Mouse (Mus musculus): ENCODE data around the gene Synpo2. TPM values are rescaled to one million over a fixed set of nuclear protein-coding genes. Genes with fewer than 3 reads are reported as not detected.

Synpo2 gene
- total and polyA plus RNA-seq, 3 experiments, result 0.22 TPM; not detected in 2

- H3K4me1 ChIP-seq (ENCODE audit: insufficient read depth, low read depth, low read length), result no peaks in the 10 kb centered on the region
- no peaks in the 10 kb centered on the region for H3K27me3 ChIP-seq (ENCODE audit: insufficient read depth, low read length)
- no peak for ATAC-seq (ENCODE audit: extremely low read depth, insufficient number of reproducible peaks, low FRiP score, poor library complexity, severe bottlenecking)
- DNase-seq (ENCODE audit: low spot score), result no peak
- H3K9me3 ChIP-seq (replicated peaks), result no peaks in the 10 kb centered on the region
- TF ChIP-seq CTCF (IDR thresholded peaks at IDR 0.05; ENCODE audit: low read depth, low read length) (no peak), GATA2 (IDR thresholded peaks at IDR 0.05; ENCODE audit: borderline replicate concordance, low read depth, low read length) (no peak), TAL1 (conservative IDR thresholded peaks at IDR 0.05; ENCODE audit: low read depth, low read length) (no peak), GATA1 (IDR thresholded peaks at IDR 0.05; ENCODE audit: borderline replicate concordance, low read length) (no peak), POLR2AphosphoS5 (IDR thresholded peaks at IDR 0.05; ENCODE audit: insufficient replicate concordance, low read depth, low read length) (no peak)
- H3K4me3 ChIP-seq (ENCODE audit: low read depth, low read length), result no peak overlapping the region
- no peaks in the 10 kb centered on the region for H3K36me3 ChIP-seq (replicated peaks)
Measured at GRCm38 (mm10) chr3:123089297-123090020, 146.5 kb downstream of the Synpo2 start.

- H3K9me3 ChIP-seq (replicated peaks), result no peaks in the 10 kb centered on the region
- H3K36me3 ChIP-seq (replicated peaks), result no peaks in the 10 kb centered on the region
- TF ChIP-seq CTCF (IDR thresholded peaks at IDR 0.05; ENCODE audit: low read depth, low read length) (no peak), GATA1 (IDR thresholded peaks at IDR 0.05; ENCODE audit: borderline replicate concordance, low read length) (no peak), TAL1 (conservative IDR thresholded peaks at IDR 0.05; ENCODE audit: low read depth, low read length) (no peak), POLR2AphosphoS5 (IDR thresholded peaks at IDR 0.05; ENCODE audit: insufficient replicate concordance, low read depth, low read length) (no peak)
- no peak overlapping the region for H3K4me3 ChIP-seq (ENCODE audit: low read depth, low read length)
- no peak for ATAC-seq (ENCODE audit: extremely low read depth, insufficient number of reproducible peaks, low FRiP score, poor library complexity, severe bottlenecking)
- H3K27me3 ChIP-seq (ENCODE audit: insufficient read depth, low read length), result no peaks in the 10 kb centered on the region
- DNase-seq (ENCODE audit: low spot score), result no peak
- H3K4me1 ChIP-seq (ENCODE audit: insufficient read depth, low read depth, low read length), result no peaks in the 10 kb centered on the region
Measured at GRCm38 (mm10) chr3:123088284-123088683, 147.7 kb downstream of the Synpo2 start.

- no peak for TF ChIP-seq POLR2AphosphoS5 (IDR thresholded peaks at IDR 0.05; ENCODE audit: insufficient replicate concordance, low read depth, low read length)
- no peak for TF ChIP-seq TAL1 (conservative IDR thresholded peaks at IDR 0.05; ENCODE audit: low read depth, low read length)
- TF ChIP-seq GATA2 (IDR thresholded peaks at IDR 0.05; ENCODE audit: borderline replicate concordance, low read depth, low read length), result no peak
- no peak for TF ChIP-seq CTCF (IDR thresholded peaks at IDR 0.05; ENCODE audit: low read depth, low read length)
- TF ChIP-seq GATA1 (IDR thresholded peaks at IDR 0.05; ENCODE audit: borderline replicate concordance, low read length), result no peak
- DNase-seq (ENCODE audit: low spot score) (no peak), ATAC-seq (ENCODE audit: extremely low read depth, insufficient number of reproducible peaks, low FRiP score, poor library complexity, severe bottlenecking) (no peak)
Measured at GRCm38 (mm10) chr3:123085871-123086501, 150.0 kb downstream of the Synpo2 start.

GRCm38 (mm10) chr3:123081665-123082064, 154.3 kb downstream of the Synpo2 start:
- no peaks in the 10 kb centered on the region for H3K4me1 ChIP-seq (ENCODE audit: insufficient read depth, low read depth, low read length)
- DNase-seq (ENCODE audit: low spot score) (no peak), ATAC-seq (ENCODE audit: extremely low read depth, insufficient number of reproducible peaks, low FRiP score, poor library complexity, severe bottlenecking) (no peak)
- H3K36me3 ChIP-seq (replicated peaks), result no peaks in the 10 kb centered on the region
- no peak overlapping the region for H3K4me3 ChIP-seq (ENCODE audit: low read depth, low read length)
- H3K9me3 ChIP-seq (replicated peaks), result no peaks in the 10 kb centered on the region
- no peaks in the 10 kb centered on the region for H3K27me3 ChIP-seq (ENCODE audit: insufficient read depth, low read length)
- no peak for TF ChIP-seq TAL1 (conservative IDR thresholded peaks at IDR 0.05; ENCODE audit: low read depth, low read length)
- TF ChIP-seq POLR2AphosphoS5 (IDR thresholded peaks at IDR 0.05; ENCODE audit: insufficient replicate concordance, low read depth, low read length), result no peak
- no peak for TF ChIP-seq GATA2 (IDR thresholded peaks at IDR 0.05; ENCODE audit: borderline replicate concordance, low read depth, low read length)
- no peak for TF ChIP-seq GATA1 (IDR thresholded peaks at IDR 0.05; ENCODE audit: borderline replicate concordance, low read length)
- no peak for TF ChIP-seq CTCF (IDR thresholded peaks at IDR 0.05; ENCODE audit: low read depth, low read length)

More at GRCm38 (mm10) chr3:123085871-123086501, 150.0 kb downstream of the Synpo2 start:
- H3K27me3 ChIP-seq (ENCODE audit: insufficient read depth, low read length), result no peaks in the 10 kb centered on the region
- no peaks in the 10 kb centered on the region for H3K4me1 ChIP-seq (ENCODE audit: insufficient read depth, low read depth, low read length)
- H3K4me3 ChIP-seq (ENCODE audit: low read depth, low read length), result no peak overlapping the region
- no peaks in the 10 kb centered on the region for H3K36me3 ChIP-seq (replicated peaks)
- H3K9me3 ChIP-seq (replicated peaks), result no peaks in the 10 kb centered on the region

GRCm38 (mm10) chr3:123080943-123081342, 155.0 kb downstream of the Synpo2 start:
- Histone ChIP-seq H3K9me3 (replicated peaks) (no peaks in the 10 kb centered on the region), H3K4me1 (ENCODE audit: insufficient read depth, low read depth, low read length) (no peaks in the 10 kb centered on the region), H3K36me3 (replicated peaks) (no peaks in the 10 kb centered on the region), H3K27me3 (ENCODE audit: insufficient read depth, low read length) (no peaks in the 10 kb centered on the region), H3K4me3 (ENCODE audit: low read depth, low read length) (no peak overlapping the region)
- no peak for DNase-seq (ENCODE audit: low spot score)
- TF ChIP-seq GATA2 (IDR thresholded peaks at IDR 0.05; ENCODE audit: borderline replicate concordance, low read depth, low read length), result no peak
- no peak for TF ChIP-seq POLR2AphosphoS5 (IDR thresholded peaks at IDR 0.05; ENCODE audit: insufficient replicate concordance, low read depth, low read length)
- no peak for TF ChIP-seq GATA1 (IDR thresholded peaks at IDR 0.05; ENCODE audit: borderline replicate concordance, low read length)
- TF ChIP-seq TAL1 (conservative IDR thresholded peaks at IDR 0.05; ENCODE audit: low read depth, low read length), result no peak
- TF ChIP-seq CTCF (IDR thresholded peaks at IDR 0.05; ENCODE audit: low read depth, low read length), result no peak
- no peak for ATAC-seq (ENCODE audit: extremely low read depth, insufficient number of reproducible peaks, low FRiP score, poor library complexity, severe bottlenecking)

GRCm38 (mm10) chr3:123080017-123080725, 155.8 kb downstream of the Synpo2 start:
- H3K9me3 ChIP-seq (replicated peaks), result no peaks in the 10 kb centered on the region
- no peaks in the 10 kb centered on the region for H3K4me1 ChIP-seq (ENCODE audit: insufficient read depth, low read depth, low read length)
- DNase-seq (ENCODE audit: low spot score) (no peak), ATAC-seq (ENCODE audit: extremely low read depth, insufficient number of reproducible peaks, low FRiP score, poor library complexity, severe bottlenecking) (no peak)
- TF ChIP-seq CTCF (IDR thresholded peaks at IDR 0.05; ENCODE audit: low read depth, low read length) (no peak), TAL1 (conservative IDR thresholded peaks at IDR 0.05; ENCODE audit: low read depth, low read length) (no peak), POLR2AphosphoS5 (IDR thresholded peaks at IDR 0.05; ENCODE audit: insufficient replicate concordance, low read depth, low read length) (no peak), GATA1 (IDR thresholded peaks at IDR 0.05; ENCODE audit: borderline replicate concordance, low read length) (no peak), GATA2 (IDR thresholded peaks at IDR 0.05; ENCODE audit: borderline replicate concordance, low read depth, low read length) (no peak)
- no peaks in the 10 kb centered on the region for H3K27me3 ChIP-seq (ENCODE audit: insufficient read depth, low read length)
- H3K4me3 ChIP-seq (ENCODE audit: low read depth, low read length), result no peak overlapping the region
- H3K36me3 ChIP-seq (replicated peaks), result no peaks in the 10 kb centered on the region

Measured in G1E (cell line).